Mouse (Mus musculus): ENCODE data around the gene Tspan5.

GRCm38 (mm10) chr3:138767034-138767433, 25.0 kb downstream of the Tspan5 start:
- TF ChIP-seq CTCF (IDR thresholded peaks at IDR 0.05; ENCODE audit: extremely low read depth, insufficient read depth, insufficient read length, insufficient replicate concordance) (no peak), POLR2A (IDR thresholded peaks at IDR 0.05; ENCODE audit: low read depth, low read length) (no peak)
